ENCODE assay signal across 9 mouse cellular contexts in the genomic region with DNA sequence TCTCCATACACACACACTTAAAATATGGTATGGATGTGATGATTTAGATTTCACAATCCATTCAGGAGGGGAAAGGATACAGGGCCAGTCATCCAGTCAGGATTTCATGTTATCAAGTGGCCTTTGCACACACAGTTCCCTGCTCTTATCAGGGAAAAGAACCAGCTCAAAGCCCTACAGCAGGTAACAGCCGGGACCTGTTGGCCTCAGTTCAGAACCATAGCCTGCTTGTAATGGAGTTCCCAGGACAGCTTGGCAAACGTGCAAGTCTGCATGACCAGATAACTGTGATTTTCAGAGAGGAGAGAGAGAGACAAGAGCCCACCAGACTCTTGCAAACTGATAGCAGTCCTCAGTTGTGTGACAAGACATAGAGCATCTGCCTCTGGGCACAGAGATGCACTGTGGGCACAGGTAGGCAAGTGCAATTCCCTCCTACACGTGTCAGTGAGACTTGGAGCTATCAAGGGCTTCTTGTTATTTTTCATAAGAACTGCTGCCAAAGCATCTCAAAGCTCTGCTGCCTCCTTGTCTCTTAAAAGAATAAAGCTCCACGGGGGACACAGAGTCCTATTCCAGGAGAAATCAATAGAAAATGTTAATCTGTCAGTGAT.
A peak's percentile ranks its signal among the peaks of the same experiment; 100 is the strongest.
DNase-seq lines count a peak whose midpoint lies in the region; ATAC-seq and TF ChIP-seq lines count a peak whose summit lies in the region.
"Had no signal": no experiment of that assay in that cellular context is flagged by ENCODE, and none has a peak within 500 bp of the region (broad histone marks: within the 10 kb centered on the region; RNA-seq: fewer than 3 reads in every experiment).

No protein-coding gene starts in this region.

- no peak overlapping the region for H3K4me3 ChIP-seq in heart, adult 2 months
- H3K4me3 ChIP-seq in heart, embryonic 12.5 days, result no peak overlapping the region
- no peak overlapping the region for H3K4me3 ChIP-seq in midbrain, embryonic 12.5 days
- H3K4me3 ChIP-seq in midbrain, embryonic 13.5 days (replicated peaks), result no peak overlapping the region
- no peak overlapping the region for H3K4me3 ChIP-seq in liver, postnatal 0 days (ENCODE audit: low read depth, low read length)
- H3K4me3 ChIP-seq: liver, embryonic 13.5 days had no signal

- H3K27ac ChIP-seq in heart, adult 2 months, result peak overlapping the region; percentile 0; the same call in 1 of the 2 replicates
- H3K27ac ChIP-seq in heart, embryonic 12.5 days (ENCODE audit: poor library complexity, severe bottlenecking), result no peak overlapping the region
- H3K27ac ChIP-seq in midbrain, embryonic 12.5 days (replicated peaks), result 0 out of 2 replicates have a peak overlapping the region, but pooled peaks have one; percentile 20
- H3K27ac ChIP-seq in midbrain, embryonic 13.5 days, result no peak overlapping the region
- no peak overlapping the region for H3K27ac ChIP-seq in liver, postnatal 0 days (ENCODE audit: low read depth)
- H3K27ac ChIP-seq: liver, embryonic 13.5 days had no signal

- no peak for ATAC-seq in heart, embryonic 12.5 days (ENCODE audit: insufficient number of reproducible peaks, low FRiP score)
- ATAC-seq in midbrain, embryonic 12.5 days (ENCODE audit: low FRiP score, low read depth), result no peak
- ATAC-seq in midbrain, embryonic 13.5 days, result no peak
- ATAC-seq in liver, postnatal 0 days, result peak; percentile 56; the same call in 1 of the 2 replicates

- H3K27me3 ChIP-seq in heart, adult 2 months (ENCODE audit: control insufficient read depth, insufficient read depth, low read length), result no peaks in the 10 kb centered on the region
- no peaks in the 10 kb centered on the region for H3K27me3 ChIP-seq in heart, embryonic 12.5 days (replicated peaks)
- peaks cover 5% of the 10 kb centered on the region; the same call in 1 of the 2 replicates for H3K27me3 ChIP-seq in midbrain, embryonic 12.5 days
- peaks cover 8% of the 10 kb centered on the region; the same call in 1 of the 2 replicates for H3K27me3 ChIP-seq in midbrain, embryonic 13.5 days
- no peaks in the 10 kb centered on the region for H3K27me3 ChIP-seq in liver, postnatal 0 days (ENCODE audit: insufficient read depth, low read length)

- intact Hi-C loops in heart, adult 2 months (cut with DNase I), result no loop called here

- TF ChIP-seq CTCF in heart, adult 2 months (IDR thresholded peaks at IDR 0.05), result no peak
- no peak for TF ChIP-seq CTCF in liver, postnatal 0 days (IDR thresholded peaks at IDR 0.05; ENCODE audit: low read depth)

- H3K9ac ChIP-seq in heart, adult 2 months (ENCODE audit: low read depth, low read length), result no peak overlapping the region
- no peak overlapping the region for H3K9ac ChIP-seq in heart, embryonic 12.5 days
- H3K9ac ChIP-seq in midbrain, embryonic 12.5 days (replicated peaks), result no peak overlapping the region
- no peak overlapping the region for H3K9ac ChIP-seq in midbrain, embryonic 13.5 days (replicated peaks)
- no peak overlapping the region for H3K9ac ChIP-seq in liver, postnatal 0 days (replicated peaks)
- H3K9ac ChIP-seq: liver, embryonic 13.5 days had no signal

- H3K36me3 ChIP-seq in heart, adult 2 months (ENCODE audit: control insufficient read depth, insufficient read depth, low read length), result peaks cover 9% of the 10 kb centered on the region
- H3K36me3 ChIP-seq in heart, embryonic 12.5 days, result no peaks in the 10 kb centered on the region
- no peaks in the 10 kb centered on the region for H3K36me3 ChIP-seq in midbrain, embryonic 12.5 days
- H3K36me3 ChIP-seq in midbrain, embryonic 13.5 days, result no peaks in the 10 kb centered on the region
- H3K36me3 ChIP-seq in liver, postnatal 0 days (replicated peaks; ENCODE audit: insufficient read depth, low read length), result no peaks in the 10 kb centered on the region
- H3K36me3 ChIP-seq: liver, embryonic 13.5 days had no signal

- no peak for TF ChIP-seq POLR2A in heart, adult 2 months (IDR thresholded peaks at IDR 0.05; ENCODE audit: insufficient read depth, low read depth, low read length)

- WGBS in heart, adult 2 months, result 16% methylated on average over 4 of the region's 4 CpGs
- 23% methylated on average over 4 of the region's 4 CpGs for WGBS in heart, embryonic 12.5 days
- WGBS in midbrain, embryonic 12.5 days, result 22% methylated on average over 4 of the region's 4 CpGs
- 20% methylated on average over 4 of the region's 4 CpGs for WGBS in midbrain, embryonic 13.5 days
- 36% methylated on average over 4 of the region's 4 CpGs for WGBS in liver, postnatal 0 days (ENCODE audit: insufficient replicate concordance)

- H3K9me3 ChIP-seq in heart, embryonic 12.5 days (replicated peaks), result no peaks in the 10 kb centered on the region
- no peaks in the 10 kb centered on the region for H3K9me3 ChIP-seq in midbrain, embryonic 12.5 days
- H3K9me3 ChIP-seq in midbrain, embryonic 13.5 days, result no peaks in the 10 kb centered on the region
- no peaks in the 10 kb centered on the region for H3K9me3 ChIP-seq in liver, postnatal 0 days (ENCODE audit: low read length)
- H3K9me3 ChIP-seq: liver, embryonic 13.5 days had no signal

- no peak for DNase-seq in heart, adult 2 months
- peak; percentile 86 for DNase-seq in cerebellum, adult 9-11 months
- DNase-seq in liver, postnatal 0 days, result no peak
- no peak for DNase-seq in yolk sac, embryonic 10.5 days (ENCODE audit: low spot score)
- DNase-seq in adrenal gland, postnatal 10 days, result no peak
- DNase-seq: liver, embryonic 13.5 days had no signal

- no peak for TF ChIP-seq EP300 in heart, adult 2 months (IDR thresholded peaks at IDR 0.05; ENCODE audit: insufficient read depth, low read depth, low read length)
- no peak for TF ChIP-seq EP300 in liver, postnatal 0 days (IDR thresholded peaks at IDR 0.05; ENCODE audit: low read depth)

- peaks cover 9% of the 10 kb centered on the region for H3K4me1 ChIP-seq in heart, adult 2 months (ENCODE audit: control insufficient read depth, insufficient read depth, low read length)
- peaks cover 38% of the 10 kb centered on the region for H3K4me1 ChIP-seq in heart, embryonic 12.5 days (replicated peaks)
- peaks cover 14% of the 10 kb centered on the region for H3K4me1 ChIP-seq in midbrain, embryonic 12.5 days
- peaks cover 18% of the 10 kb centered on the region for H3K4me1 ChIP-seq in midbrain, embryonic 13.5 days (replicated peaks)
- peaks cover 6% of the 10 kb centered on the region; the same call in 1 of the 2 replicates for H3K4me1 ChIP-seq in liver, postnatal 0 days (ENCODE audit: insufficient read depth)

- H3K4me2 ChIP-seq in heart, embryonic 12.5 days, result no peak overlapping the region
- no peak overlapping the region for H3K4me2 ChIP-seq in midbrain, embryonic 12.5 days (replicated peaks)
- H3K4me2 ChIP-seq in midbrain, embryonic 13.5 days (replicated peaks), result no peak overlapping the region
- H3K4me2 ChIP-seq in liver, postnatal 0 days (ENCODE audit: low read depth, low read length), result no peak overlapping the region
- H3K4me2 ChIP-seq: liver, embryonic 13.5 days had no signal

- H3K79me2 ChIP-seq in heart, adult 2 months (replicated peaks; ENCODE audit: control insufficient read depth, insufficient read depth, low read length), result no peaks in the 10 kb centered on the region

Comparison
In these comparisons a context has a peak if more than half of its experiments do, and no peak if none do; other contexts are left out.
1. H3K27ac ChIP-seq: peak in heart, adult 2 months (single experiment) and midbrain, embryonic 12.5 days (single experiment); none in heart, embryonic 12.5 days (single experiment), midbrain, embryonic 13.5 days (single experiment) and liver, postnatal 0 days (single experiment).